Mouse (Mus musculus): ENCODE measurements around the gene Rgl1. TPM values are rescaled to one million over a fixed set of nuclear protein-coding genes. Genes with fewer than 3 reads are reported as not detected.

Gene Rgl1
- polyA plus RNA-seq, 1 experiment from 2014 or later, result 11.8 TPM

DNA sequence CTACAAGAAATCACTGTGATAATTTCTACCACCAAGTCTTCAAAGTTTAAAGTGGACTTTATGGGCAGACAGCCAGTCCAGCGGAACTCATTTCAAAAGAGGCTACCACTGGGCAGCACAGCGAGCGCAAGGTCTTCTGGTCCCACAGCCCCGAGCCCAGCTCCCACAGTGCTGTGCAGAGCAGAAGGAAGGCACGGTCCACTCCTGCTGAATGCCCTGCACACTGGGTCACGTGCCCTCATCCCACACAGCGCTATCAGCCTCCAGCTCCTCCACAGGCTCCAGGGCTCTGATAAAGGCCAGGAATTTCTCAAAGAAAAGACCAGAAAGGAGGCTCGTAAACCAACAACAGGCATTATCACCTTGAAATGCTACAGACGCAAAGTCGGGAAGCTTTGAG lies 156.6 kb downstream of the Rgl1 start:
- DNase-seq (no peak), ATAC-seq (ENCODE audit: low read depth) (no peak)
- H3K9me3 ChIP-seq (replicated peaks), result no peaks in the 10 kb centered on the region
- H3K36me3 ChIP-seq, result no peaks in the 10 kb centered on the region
- H3K27me3 ChIP-seq, result 0 out of 2 replicates have a peak, but pooled peaks cover 4% of the 10 kb centered on the region
- no peak overlapping the region for H3K4me2 ChIP-seq
- H3K4me3 ChIP-seq (replicated peaks), result no peak overlapping the region
- 62% methylated on average over 10 of the region's 10 CpGs for WGBS (ENCODE audit: insufficient replicate concordance)
- no peak overlapping the region for H3K9ac ChIP-seq
- H3K27ac ChIP-seq, result no peak overlapping the region
- peaks cover 67% of the 10 kb centered on the region for H3K4me1 ChIP-seq (replicated peaks)

DNA sequence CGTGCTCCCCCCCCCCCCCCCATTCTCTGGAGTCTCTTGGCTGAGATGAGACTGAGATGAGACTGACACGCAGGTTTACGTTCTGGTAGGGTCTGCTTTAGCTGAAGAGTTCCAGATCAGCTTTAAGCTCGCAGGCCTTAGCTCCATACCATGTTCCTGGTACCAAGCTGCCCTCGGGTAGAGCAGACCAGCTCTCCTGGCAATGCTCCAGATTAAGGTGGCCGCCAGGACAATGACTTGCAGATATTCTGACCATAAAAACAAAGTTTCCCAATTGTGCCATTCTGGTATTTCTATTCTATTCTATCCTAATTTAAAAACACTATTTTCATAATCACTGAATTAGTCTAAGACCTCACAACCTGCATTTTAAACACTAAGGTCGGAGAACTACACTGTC lies 157.1 kb downstream of the Rgl1 start:
- H3K27ac ChIP-seq, result no peak overlapping the region
- ATAC-seq (ENCODE audit: low read depth), result no peak
- H3K36me3 ChIP-seq, result no peaks in the 10 kb centered on the region
- no peak for DNase-seq
- 60% methylated on average over 7 of the region's 7 CpGs for WGBS (ENCODE audit: insufficient replicate concordance)
- no peak overlapping the region for H3K4me3 ChIP-seq (replicated peaks)
- no peak overlapping the region for H3K9ac ChIP-seq
- H3K4me1 ChIP-seq (replicated peaks), result peaks cover 62% of the 10 kb centered on the region
- H3K27me3 ChIP-seq, result 0 out of 2 replicates have a peak, but pooled peaks cover 4% of the 10 kb centered on the region
- H3K9me3 ChIP-seq (replicated peaks), result no peaks in the 10 kb centered on the region
- no peak overlapping the region for H3K4me2 ChIP-seq

DNA sequence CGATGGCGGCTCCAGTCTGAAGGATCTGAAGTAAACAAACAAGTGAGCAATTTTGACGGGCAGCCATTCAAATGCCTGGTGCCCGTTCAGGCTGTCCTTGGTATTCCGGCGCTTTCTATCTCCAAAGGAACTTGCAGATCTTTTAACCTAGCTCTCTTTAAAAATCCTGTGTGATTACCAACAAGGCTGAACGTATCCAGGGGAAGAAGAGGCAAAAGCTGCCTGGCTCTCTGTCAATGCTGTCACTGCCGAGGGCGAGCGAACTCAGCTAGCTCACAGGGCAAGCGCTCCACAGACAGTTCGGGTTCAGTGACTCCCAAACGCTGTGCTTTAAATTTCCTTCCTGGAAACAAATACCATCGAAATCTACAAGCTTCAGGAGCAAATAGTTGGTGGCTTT lies 158.4 kb downstream of the Rgl1 start:
- DNase-seq (no peak), ATAC-seq (ENCODE audit: low read depth) (no peak)
- WGBS (ENCODE audit: insufficient replicate concordance), result 70% methylated on average over 14 of the region's 14 CpGs
- Histone ChIP-seq H3K9me3 (replicated peaks) (no peaks in the 10 kb centered on the region), H3K36me3 (no peaks in the 10 kb centered on the region), H3K9ac (no peak overlapping the region), H3K27ac (no peak overlapping the region), H3K4me3 (replicated peaks) (no peak overlapping the region), H3K27me3 (0 out of 2 replicates have a peak, but pooled peaks cover 4% of the 10 kb centered on the region), H3K4me2 (no peak overlapping the region), H3K4me1 (replicated peaks) (peaks cover 49% of the 10 kb centered on the region)

DNA sequence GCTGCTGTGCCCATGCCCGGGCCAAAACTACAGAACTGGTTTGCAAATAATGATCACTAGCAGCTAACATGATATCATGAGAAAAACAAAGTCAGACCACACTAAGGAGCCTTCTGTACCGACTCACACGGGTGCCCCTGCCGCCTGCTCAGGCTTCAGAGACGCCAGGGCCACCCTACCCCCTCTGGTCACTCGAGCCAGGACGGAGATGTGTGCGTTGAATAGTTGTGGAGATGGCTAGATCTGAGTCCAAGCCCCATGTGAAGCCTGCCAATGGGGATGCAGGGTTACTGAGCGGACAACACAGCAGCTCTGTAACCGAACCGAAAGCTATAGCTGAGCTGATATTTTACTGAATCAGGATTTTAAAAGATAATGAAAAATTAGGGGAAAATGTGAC lies 159.4 kb downstream of the Rgl1 start:
- no peak overlapping the region for H3K9ac ChIP-seq
- DNase-seq (no peak), ATAC-seq (ENCODE audit: low read depth) (no peak)
- H3K9me3 ChIP-seq (replicated peaks), result no peaks in the 10 kb centered on the region
- peaks cover 39% of the 10 kb centered on the region for H3K4me1 ChIP-seq (replicated peaks)
- H3K27ac ChIP-seq, result no peak overlapping the region
- no peaks in the 10 kb centered on the region for H3K36me3 ChIP-seq
- H3K4me3 ChIP-seq (replicated peaks), result no peak overlapping the region
- 0 out of 2 replicates have a peak, but pooled peaks cover 4% of the 10 kb centered on the region for H3K27me3 ChIP-seq
- H3K4me2 ChIP-seq, result no peak overlapping the region
- 69% methylated on average over 11 of the region's 11 CpGs for WGBS (ENCODE audit: insufficient replicate concordance)

DNA sequence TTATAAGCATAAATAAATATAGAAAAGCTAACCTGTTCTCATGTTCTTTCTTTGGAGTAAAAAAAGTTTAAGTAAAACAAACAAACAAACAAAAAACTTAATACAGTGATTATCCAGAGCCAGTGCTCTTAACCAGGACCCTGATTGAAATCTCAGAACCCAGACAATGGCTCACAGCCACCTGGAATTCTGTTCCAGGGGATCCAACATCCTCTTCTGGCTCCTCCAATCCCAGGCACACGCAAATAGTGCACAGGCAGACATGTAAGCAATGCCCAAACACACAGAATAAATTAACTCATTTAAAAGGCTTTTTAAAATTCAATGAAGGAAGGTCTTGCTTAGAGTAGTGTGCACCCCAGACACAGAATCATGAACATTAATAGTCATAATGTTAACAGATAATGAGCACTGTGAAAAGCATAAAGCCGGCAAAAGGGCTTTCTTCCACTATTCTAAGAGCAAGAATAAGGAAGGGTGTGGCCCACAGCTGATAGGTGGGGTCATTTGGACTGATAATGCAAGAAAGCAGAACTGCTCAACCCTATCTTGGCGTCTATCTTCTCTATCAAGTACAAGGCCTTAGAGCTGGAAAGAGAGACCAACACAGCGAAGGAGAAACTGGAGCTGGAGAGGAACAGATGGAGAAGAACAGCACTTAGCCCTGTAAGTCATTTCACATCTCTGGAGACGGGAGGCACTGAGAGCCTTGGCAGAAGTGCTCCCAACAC lies 160.1 kb downstream of the Rgl1 start:
- H3K9ac ChIP-seq, result no peak overlapping the region
- no peak overlapping the region for H3K27ac ChIP-seq
- ATAC-seq (ENCODE audit: low read depth), result 0 out of 2 replicates have a peak, but pooled peaks have one; percentile 24
- WGBS (ENCODE audit: insufficient replicate concordance), result 29% methylated on average over 5 of the region's 5 CpGs
- H3K36me3 ChIP-seq, result no peaks in the 10 kb centered on the region
- no peaks in the 10 kb centered on the region for H3K9me3 ChIP-seq (replicated peaks)
- no peaks in the 10 kb centered on the region for H3K27me3 ChIP-seq
- H3K4me3 ChIP-seq (replicated peaks), result no peak overlapping the region
- H3K4me2 ChIP-seq, result no peak overlapping the region
- peaks cover 40% of the 10 kb centered on the region for H3K4me1 ChIP-seq (replicated peaks)
- no peak for DNase-seq

DNA sequence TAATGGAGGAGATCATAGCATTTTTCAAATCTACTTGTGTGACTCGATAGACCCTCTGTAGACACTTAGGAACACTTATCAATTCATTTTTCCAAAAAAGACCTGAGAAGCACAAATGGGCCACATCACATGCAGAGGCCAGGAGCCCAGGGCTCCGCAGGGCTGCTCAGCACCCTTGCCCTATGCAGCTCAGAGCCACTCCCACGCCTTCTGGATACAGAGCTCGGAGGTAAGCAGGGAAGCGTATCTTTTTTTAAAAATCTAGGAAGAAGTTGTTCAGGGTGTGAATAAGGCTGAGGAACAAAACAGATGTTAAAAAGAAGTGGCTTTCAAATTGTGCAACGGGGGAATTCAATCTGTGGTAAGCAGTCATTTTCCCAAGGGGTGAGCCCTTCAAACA lies 162.0 kb downstream of the Rgl1 start:
- Histone ChIP-seq H3K9me3 (replicated peaks) (no peaks in the 10 kb centered on the region), H3K4me1 (replicated peaks) (peaks cover 40% of the 10 kb centered on the region), H3K4me2 (no peak overlapping the region), H3K27ac (no peak overlapping the region), H3K9ac (no peak overlapping the region), H3K4me3 (replicated peaks) (no peak overlapping the region), H3K27me3 (no peaks in the 10 kb centered on the region), H3K36me3 (no peaks in the 10 kb centered on the region)
- DNase-seq (no peak), ATAC-seq (ENCODE audit: low read depth) (no peak)
- 75% methylated on average over 6 of the region's 6 CpGs for WGBS (ENCODE audit: insufficient replicate concordance)

DNA sequence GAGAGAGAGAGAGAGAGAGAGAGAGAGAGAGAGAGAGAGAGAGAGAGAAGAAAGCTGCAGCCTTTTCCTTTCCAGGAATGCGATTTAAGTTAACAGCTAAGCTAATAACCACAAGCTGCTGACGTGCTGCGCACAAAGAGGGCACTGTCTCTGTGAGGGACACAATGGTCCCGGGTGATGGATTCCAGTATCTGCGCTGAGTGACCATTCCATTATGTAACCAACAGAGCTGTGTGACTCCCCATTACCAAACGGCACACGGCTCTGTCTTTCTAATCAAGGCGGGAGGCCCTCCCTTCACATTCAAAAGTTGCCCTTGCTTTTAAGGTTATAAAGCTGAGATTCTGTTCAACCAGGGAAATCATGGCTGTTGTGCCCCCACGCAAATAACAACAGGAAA lies 162.5 kb downstream of the Rgl1 start:
- no peak overlapping the region for H3K27ac ChIP-seq
- ATAC-seq (ENCODE audit: low read depth) (no peak), DNase-seq (no peak)
- no peaks in the 10 kb centered on the region for H3K36me3 ChIP-seq
- no peak overlapping the region for H3K9ac ChIP-seq
- H3K4me2 ChIP-seq, result no peak overlapping the region
- no peaks in the 10 kb centered on the region for H3K27me3 ChIP-seq
- H3K4me1 ChIP-seq (replicated peaks), result peaks cover 45% of the 10 kb centered on the region
- no peak overlapping the region for H3K4me3 ChIP-seq (replicated peaks)
- 78% methylated on average over 9 of the region's 9 CpGs for WGBS (ENCODE audit: insufficient replicate concordance)
- no peaks in the 10 kb centered on the region for H3K9me3 ChIP-seq (replicated peaks)

DNA sequence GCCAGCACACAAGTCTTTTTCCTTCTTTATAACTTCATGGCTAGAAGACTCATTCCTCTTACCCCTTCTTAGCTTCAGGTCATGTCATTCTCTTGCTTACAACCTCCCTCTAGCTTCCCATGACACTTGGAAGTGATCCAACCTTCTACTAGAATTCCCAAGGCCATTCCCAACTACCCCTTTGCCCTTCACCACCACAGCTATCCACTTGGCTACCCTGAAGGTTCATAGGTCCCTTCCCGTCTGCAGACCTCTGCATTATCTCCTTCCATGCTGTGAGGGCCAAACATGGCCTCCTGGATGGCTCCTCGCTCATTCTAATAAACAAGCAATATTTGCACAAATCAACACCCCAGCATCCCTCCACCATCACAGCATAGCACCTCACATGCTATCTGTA lies 165.7 kb downstream of the Rgl1 start:
- 53% methylated on average over 2 of the region's 2 CpGs for WGBS (ENCODE audit: insufficient replicate concordance)
- Histone ChIP-seq H3K27ac (no peak overlapping the region), H3K36me3 (no peaks in the 10 kb centered on the region), H3K4me2 (no peak overlapping the region), H3K9ac (no peak overlapping the region), H3K4me1 (replicated peaks) (peaks cover 37% of the 10 kb centered on the region), H3K4me3 (replicated peaks) (no peak overlapping the region), H3K27me3 (no peaks in the 10 kb centered on the region), H3K9me3 (replicated peaks) (no peaks in the 10 kb centered on the region)
- ATAC-seq (ENCODE audit: low read depth), result no peak
- no peak for DNase-seq

DNA sequence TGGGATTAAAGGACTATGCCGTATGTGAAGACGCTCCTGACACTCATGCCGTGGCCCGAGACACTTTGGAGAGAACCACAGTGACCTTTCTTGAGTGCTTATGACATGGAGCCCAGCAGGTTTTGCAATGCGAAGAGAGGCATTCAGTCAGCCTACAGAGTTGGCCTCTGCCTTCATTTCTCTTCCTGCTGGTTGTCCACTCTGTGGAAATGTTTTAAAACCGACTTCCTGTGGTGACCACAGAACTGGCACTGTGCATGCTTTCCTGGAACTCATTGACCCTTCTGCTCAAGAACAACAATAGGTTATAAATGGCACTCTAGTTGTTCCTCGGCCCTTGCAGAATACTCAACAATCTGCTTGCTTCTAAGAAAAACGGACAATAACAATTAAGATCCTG lies 166.8 kb downstream of the Rgl1 start:
- no peaks in the 10 kb centered on the region for H3K27me3 ChIP-seq
- no peaks in the 10 kb centered on the region for H3K36me3 ChIP-seq
- H3K27ac ChIP-seq, result no peak overlapping the region
- no peak overlapping the region for H3K4me2 ChIP-seq
- H3K4me3 ChIP-seq (replicated peaks), result no peak overlapping the region
- ATAC-seq (ENCODE audit: low read depth) (no peak), DNase-seq (no peak)
- H3K9ac ChIP-seq, result no peak overlapping the region
- 28% methylated on average over 8 of the region's 8 CpGs for WGBS (ENCODE audit: insufficient replicate concordance)
- H3K4me1 ChIP-seq (replicated peaks), result peaks cover 48% of the 10 kb centered on the region
- H3K9me3 ChIP-seq (replicated peaks), result no peaks in the 10 kb centered on the region

DNA sequence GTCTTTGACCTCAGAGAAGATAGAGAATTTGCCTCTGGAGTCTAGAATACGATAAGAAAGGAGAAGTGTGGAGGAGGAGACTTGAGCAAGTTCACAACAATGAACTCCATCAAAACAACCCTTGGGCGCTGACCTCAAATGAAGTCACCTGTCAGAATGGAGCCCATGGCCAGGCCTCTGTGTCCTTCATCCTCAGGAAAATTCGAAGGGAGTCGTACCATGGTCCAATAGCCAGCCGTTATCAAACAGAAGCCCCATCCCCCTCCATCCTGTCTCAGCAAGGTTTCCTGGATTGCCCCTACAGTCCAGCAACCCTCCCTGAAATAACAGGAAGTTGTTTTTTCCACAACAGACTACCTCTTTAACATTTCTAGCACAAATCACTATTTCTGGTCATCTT lies 171.5 kb downstream of the Rgl1 start:
- Histone ChIP-seq H3K27ac (peak overlapping the region; percentile 94), H3K27me3 (no peaks in the 10 kb centered on the region)
- 15% methylated on average over 5 of the region's 5 CpGs for WGBS (ENCODE audit: insufficient replicate concordance)

DNA sequence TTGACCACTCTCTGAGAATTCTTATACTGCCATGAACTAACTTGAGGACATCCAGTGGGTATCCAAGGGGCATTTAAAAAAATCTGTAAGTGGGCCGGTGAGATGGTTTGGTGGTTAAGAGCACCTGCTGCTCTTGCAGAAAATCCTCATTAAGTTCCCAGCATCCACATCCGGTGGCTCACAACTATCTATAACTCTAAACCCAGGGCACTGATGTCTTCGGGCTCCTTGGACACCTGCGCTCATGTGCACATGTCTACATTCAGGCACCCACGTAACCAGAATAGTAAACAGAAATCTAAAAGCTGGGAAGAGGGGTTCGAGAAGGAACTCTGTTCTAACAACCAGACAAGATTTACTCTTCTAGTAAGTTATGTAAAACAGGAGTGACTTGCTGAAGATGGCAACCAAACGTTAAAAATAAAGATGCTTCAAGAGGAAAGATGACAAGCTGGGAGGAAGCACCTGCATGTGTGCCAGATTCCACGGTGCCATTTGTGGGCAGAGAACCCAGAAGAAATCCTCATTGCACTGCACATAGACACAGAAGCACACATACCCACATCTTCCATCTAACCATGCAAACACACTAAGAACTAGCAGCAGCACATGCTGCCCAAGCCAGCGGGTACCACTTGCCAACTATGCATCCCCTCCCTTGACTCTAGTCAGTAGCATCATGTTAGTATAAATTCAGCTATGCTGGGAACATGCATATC lies 172.2 kb downstream of the Rgl1 start:
- Histone ChIP-seq H3K4me1 (replicated peaks) (peaks cover 76% of the 10 kb centered on the region), H3K27ac (peak overlapping the region; percentile 94), H3K4me2 (peak overlapping the region; percentile 71)

More for the DNA sequence above, 171.5 kb downstream of the Rgl1 start:
- Histone ChIP-seq H3K9me3 (replicated peaks) (no peaks in the 10 kb centered on the region), H3K36me3 (no peaks in the 10 kb centered on the region), H3K4me3 (replicated peaks) (no peak overlapping the region), H3K4me2 (no peak overlapping the region; the same call in 1 of the 2 replicates), H3K9ac (peak overlapping the region; percentile 26; the same call in 1 of the 2 replicates), H3K4me1 (replicated peaks) (peaks cover 75% of the 10 kb centered on the region)
- DNase-seq, result no peak
- no peak for ATAC-seq (ENCODE audit: low read depth)

More for the DNA sequence above, 172.2 kb downstream of the Rgl1 start:
- Histone ChIP-seq H3K27me3 (no peaks in the 10 kb centered on the region), H3K9ac (peak overlapping the region; percentile 26; the same call in 1 of the 2 replicates), H3K9me3 (replicated peaks) (no peaks in the 10 kb centered on the region), H3K36me3 (no peaks in the 10 kb centered on the region), H3K4me3 (replicated peaks) (no peak overlapping the region)
- no peak for DNase-seq
- 70% methylated on average over 9 of the region's 9 CpGs for WGBS (ENCODE audit: insufficient replicate concordance)
- ATAC-seq (ENCODE audit: low read depth), result no peak

Data from liver, embryonic 13.5 days (tissue).